Mouse (Mus musculus) midbrain, embryonic 16.5 days (tissue): ENCODE measurements around the gene Gid8. TPM values are rescaled to one million over a fixed set of nuclear protein-coding genes. Genes with fewer than 3 reads are reported as not detected.
A peak's percentile ranks its signal among the peaks of the same experiment; 100 is the strongest.

Source experiments
- ATAC-seq: fragments of 200-750 bp; cut with Nextera tagmentation; 2 replicates; pipeline ENCODE4 v1.8.0; 2017; ENCODE audit warnings: moderate TSS enrichment
- H3K27ac ChIP-seq: fragments of 300-500 bp; sonication (generic); 2 replicates; pipeline ENCODE4 v1.5.1; 2014; ENCODE audit warnings: mild to moderate bottlenecking, low read length, mixed read lengths
- H3K27me3 ChIP-seq: fragments of 300-500 bp; sonication (generic); 2 replicates; pipeline ENCODE4 v1.6.1; 2014; ENCODE audit warnings: low read depth, low read length, mixed read lengths; ENCODE audit not compliant: control insufficient read depth, insufficient read depth
- H3K36me3 ChIP-seq: fragments of 300-500 bp; sonication (generic); 2 replicates; pipeline ENCODE4 v1.6.1; 2014; ENCODE audit warnings: mild to moderate bottlenecking, low read length, moderate library complexity, mixed read lengths; ENCODE audit not compliant: control insufficient read depth, insufficient read depth
- H3K4me1 ChIP-seq: fragments of 300-500 bp; sonication (generic); 2 replicates; pipeline ENCODE4 v1.6.1; 2014; ENCODE audit warnings: mild to moderate bottlenecking, low read length, mixed read lengths; ENCODE audit not compliant: control insufficient read depth, insufficient read depth
- H3K4me2 ChIP-seq: fragments of 300-500 bp; sonication (generic); 2 replicates; pipeline ENCODE4 v1.6.1; 2014; ENCODE audit warnings: mild to moderate bottlenecking, low read length, mixed read lengths
- H3K4me3 ChIP-seq: fragments of 300-500 bp; sonication (generic); 2 replicates; pipeline ENCODE4 v1.5.1; 2014; ENCODE audit warnings: low read depth, mild to moderate bottlenecking, low read length, moderate library complexity, mixed read lengths
- H3K9ac ChIP-seq: fragments of 300-500 bp; sonication (generic); 2 replicates; pipeline ENCODE4 v1.6.1; 2014; ENCODE audit warnings: low read depth, low read length, mixed read lengths
- H3K9me3 ChIP-seq: fragments of 300-500 bp; sonication (generic); replicated peaks from 2 replicates; pipeline ENCODE4 v1.6.1; 2014; ENCODE audit warnings: mild to moderate bottlenecking, low read length, mixed read lengths; ENCODE audit not compliant: control insufficient read depth, poor library complexity, severe bottlenecking
- WGBS: fragments of 180-500 bp; shearing (Covaris S2); extraction: QIAGEN DNeasy Blood & Tissue Kit; methylation state at CpG from one replicate; pipeline ENCODE4 v1.1.7; 2014; 5-methylcytosine and 5-hydroxymethylcytosine counted together
- polyA plus RNA-seq: library from polyadenylated mRNA; unstranded; fragments of >200 nt; fragmentation: Nextera tagmentation; extraction: Ambion mirVana; gene quantifications from 2 replicates; pipeline ENCODE4 v1.2.1, GENCODE M21; 2015

Gene Gid8
- polyA plus RNA-seq, 1 experiment from 2014 or later, result 57.1 TPM

DNA sequence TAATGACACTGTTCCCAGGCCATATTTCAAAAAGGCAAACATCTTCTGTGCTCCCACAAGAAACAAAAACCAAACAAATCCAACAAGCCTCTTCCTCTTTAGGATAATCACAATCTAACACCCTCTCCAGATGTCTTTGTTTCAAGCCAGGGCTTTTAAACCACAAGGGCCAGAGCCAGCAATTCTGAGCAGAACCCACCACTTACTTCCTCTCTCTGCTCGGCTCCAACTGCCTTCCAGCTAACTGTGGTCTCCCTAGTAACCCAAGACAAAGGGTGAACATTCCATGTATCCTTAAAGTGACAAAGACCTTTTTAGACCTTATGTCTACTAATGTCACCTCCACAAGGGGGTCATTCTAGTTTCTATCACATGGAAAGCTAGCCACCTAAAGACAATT is 17.3 kb upstream of the Gid8 start:
- peaks cover 18% of the 10 kb centered on the region for H3K36me3 ChIP-seq
- H3K9me3 ChIP-seq, result no peaks in the 10 kb centered on the region
- H3K27me3 ChIP-seq, result no peaks in the 10 kb centered on the region
- H3K4me1 ChIP-seq, result peaks cover 11% of the 10 kb centered on the region
- ATAC-seq, result no peak
- H3K4me2 ChIP-seq, result no peak overlapping the region
- 3% methylated on average over 1 of the region's 1 CpGs for WGBS
- no peak overlapping the region for H3K4me3 ChIP-seq
- peak overlapping the region; percentile 39; the same call in 1 of the 2 replicates for H3K27ac ChIP-seq
- no peak overlapping the region for H3K9ac ChIP-seq

DNA sequence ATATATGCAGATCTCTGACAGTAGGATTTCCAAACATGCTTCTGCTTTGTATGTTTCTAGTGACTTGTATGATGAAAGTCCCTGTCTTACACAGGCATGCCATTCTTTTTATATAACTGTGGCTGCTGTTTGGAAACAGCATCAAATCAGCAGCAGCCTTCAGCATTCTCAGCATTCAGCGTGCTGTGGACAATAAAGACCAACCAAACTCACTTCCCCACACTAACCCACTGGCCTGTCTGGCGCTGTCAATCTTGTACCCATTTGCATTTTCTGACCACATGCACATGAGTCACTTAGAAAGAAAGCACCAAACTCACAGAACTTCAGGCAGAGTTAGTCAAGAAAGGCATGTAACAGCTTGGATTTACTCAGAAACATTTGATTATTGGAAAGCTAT is 14.7 kb upstream of the Gid8 start:
- ATAC-seq, result no peak
- Histone ChIP-seq H3K27ac (no peak overlapping the region), H3K27me3 (no peaks in the 10 kb centered on the region), H3K9me3 (no peaks in the 10 kb centered on the region), H3K4me3 (no peak overlapping the region), H3K4me1 (peaks cover 19% of the 10 kb centered on the region), H3K9ac (no peak overlapping the region), H3K4me2 (no peak overlapping the region), H3K36me3 (0 out of 2 replicates have a peak, but pooled peaks cover under 1% of the 10 kb centered on the region)
- 64% methylated on average over 2 of the region's 2 CpGs for WGBS

DNA sequence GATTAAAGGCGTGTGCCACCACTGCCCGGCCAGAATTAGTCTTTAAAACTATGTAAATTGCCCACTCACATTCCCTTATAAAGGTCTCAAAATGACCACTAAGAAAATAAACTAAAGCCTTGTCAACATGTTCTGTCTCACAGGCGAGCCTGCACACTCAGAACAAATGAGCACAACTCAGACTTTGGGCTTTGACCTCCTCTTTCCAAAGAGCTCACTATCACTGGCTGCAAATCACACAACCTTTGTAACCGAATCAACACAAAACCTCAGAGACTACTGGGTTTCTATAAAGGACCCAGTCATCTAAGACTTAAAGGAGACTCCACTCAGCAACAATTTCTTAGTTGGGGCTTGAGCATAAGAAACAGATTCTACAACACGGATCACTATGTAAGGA is 9.5 kb upstream of the Gid8 start:
- H3K4me3 ChIP-seq, result peak overlapping the region; percentile 80
- H3K9ac ChIP-seq, result peak overlapping the region; percentile 93
- no peaks in the 10 kb centered on the region for H3K27me3 ChIP-seq
- peak overlapping the region; percentile 93 for H3K4me2 ChIP-seq
- peaks cover 27% of the 10 kb centered on the region for H3K4me1 ChIP-seq
- 80% methylated on average over 5 of the region's 5 CpGs for WGBS
- no peaks in the 10 kb centered on the region for H3K36me3 ChIP-seq
- H3K9me3 ChIP-seq, result no peaks in the 10 kb centered on the region
- no peak for ATAC-seq
- H3K27ac ChIP-seq, result no peak overlapping the region

DNA sequence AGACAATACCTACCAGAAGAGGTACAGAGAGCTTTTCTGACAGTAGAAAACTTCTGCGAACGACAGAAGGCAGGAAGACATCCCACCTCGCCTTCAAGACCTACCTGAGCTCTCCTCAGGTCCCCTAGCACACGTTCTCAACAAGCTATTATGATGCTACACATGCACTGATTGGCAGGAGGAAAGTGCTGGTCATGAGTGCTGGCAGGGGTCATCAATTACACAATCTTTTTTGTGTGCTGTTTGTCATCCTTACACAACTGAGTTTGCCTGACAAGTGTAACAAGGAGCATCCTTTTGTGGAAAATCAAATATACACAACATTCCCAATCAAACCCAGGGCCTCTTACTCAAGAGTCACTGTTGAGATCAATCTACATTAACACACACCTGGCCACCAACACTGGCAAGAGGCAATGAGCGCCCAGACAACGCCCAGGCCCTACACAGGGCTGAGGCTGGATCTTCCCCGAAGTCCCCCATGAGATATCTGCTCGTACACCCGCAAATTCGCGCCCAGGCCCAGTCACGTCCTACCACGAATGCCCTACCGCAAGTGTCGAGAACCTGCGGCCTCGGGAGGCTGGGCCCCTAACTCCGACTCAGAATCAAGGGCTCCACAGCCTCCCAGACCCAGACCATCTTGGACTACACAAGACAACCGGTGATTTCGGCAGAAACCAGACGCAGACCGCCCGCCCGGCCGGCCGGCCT is 8.7 kb upstream of the Gid8 start:
- peak overlapping the region; percentile 80 for H3K4me3 ChIP-seq
- H3K9me3 ChIP-seq, result no peaks in the 10 kb centered on the region
- WGBS, result 5% methylated on average over 26 of the region's 26 CpGs
- H3K4me1 ChIP-seq, result peaks cover 24% of the 10 kb centered on the region
- no peaks in the 10 kb centered on the region for H3K27me3 ChIP-seq
- ATAC-seq, result peak; percentile 33; the same call in 1 of the 2 replicates
- H3K4me2 ChIP-seq, result peak overlapping the region; percentile 93
- H3K9ac ChIP-seq, result peak overlapping the region; percentile 93
- H3K36me3 ChIP-seq, result no peaks in the 10 kb centered on the region
- peak overlapping the region; percentile 94 for H3K27ac ChIP-seq

DNA sequence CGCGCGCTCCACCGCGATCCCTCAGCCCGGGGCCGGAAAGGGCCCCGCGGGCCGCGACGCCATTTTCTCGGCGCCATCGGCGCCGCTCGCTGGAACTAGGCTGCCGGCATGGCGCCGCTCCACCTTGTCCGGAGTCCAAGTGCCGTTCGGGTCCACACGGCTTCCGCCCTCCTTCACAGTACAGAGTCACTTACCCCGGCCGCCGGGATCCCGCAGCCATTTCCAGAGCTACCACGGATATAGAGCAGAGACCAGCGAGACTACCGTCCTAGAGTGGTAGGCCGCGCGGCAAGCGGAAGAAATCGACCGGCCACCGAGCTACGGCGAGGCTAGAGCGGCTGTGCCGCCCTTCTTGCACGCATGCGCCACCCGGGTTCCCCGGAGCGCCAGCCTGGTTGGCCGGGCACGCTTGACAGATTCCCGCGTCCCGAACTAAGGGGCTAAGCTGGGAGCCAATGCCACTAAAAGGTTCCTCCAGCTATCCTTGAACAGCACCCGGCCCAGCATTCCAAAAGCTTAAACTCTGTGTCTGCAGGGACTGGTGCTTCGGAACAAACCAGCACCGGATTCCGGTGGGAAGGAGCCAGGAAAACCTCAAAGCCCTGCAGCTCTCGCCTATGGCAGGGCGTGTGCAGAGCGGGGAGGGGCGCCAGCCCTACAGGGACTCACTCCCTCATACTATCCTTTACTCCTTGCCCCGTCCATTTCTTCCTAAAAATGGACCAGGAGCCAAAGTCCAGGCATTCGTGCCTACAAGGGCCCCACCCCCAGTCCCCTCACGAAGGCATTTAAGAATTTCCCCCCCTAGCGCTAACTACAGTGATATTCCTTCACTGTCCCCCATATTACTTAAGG is 7.9 kb upstream of the Gid8 start:
- H3K4me3 ChIP-seq, result peak overlapping the region; percentile 80
- no peaks in the 10 kb centered on the region for H3K36me3 ChIP-seq
- under 1% methylated on average over 64 of the region's 66 CpGs for WGBS
- peaks cover 24% of the 10 kb centered on the region for H3K4me1 ChIP-seq
- H3K9me3 ChIP-seq, result no peaks in the 10 kb centered on the region
- peak overlapping the region; percentile 94 for H3K27ac ChIP-seq
- peak; percentile 96 for ATAC-seq
- no peaks in the 10 kb centered on the region for H3K27me3 ChIP-seq
- H3K9ac ChIP-seq, result peak overlapping the region; percentile 93
- H3K4me2 ChIP-seq, result peak overlapping the region; percentile 93

DNA sequence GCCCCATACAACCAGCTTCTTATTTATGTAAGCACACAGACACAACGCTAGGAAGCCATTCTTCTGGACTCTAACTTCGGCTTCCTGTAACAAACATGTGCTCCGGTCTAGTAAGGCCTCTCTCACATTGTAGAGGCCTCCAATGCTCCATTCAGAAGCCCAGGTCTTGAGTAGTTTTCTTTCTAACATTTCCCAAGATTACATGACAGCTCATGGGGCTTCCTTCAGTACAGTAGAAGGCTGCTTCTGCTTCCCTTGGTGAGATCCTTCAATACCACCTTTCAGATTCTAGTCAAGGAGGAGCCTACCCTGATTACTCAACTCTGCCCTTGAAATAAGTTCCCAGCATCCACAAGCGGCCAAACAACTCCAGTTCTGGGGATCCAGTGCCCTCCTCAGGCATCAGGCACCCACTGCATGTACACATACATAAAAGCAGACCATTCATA is 7.2 kb upstream of the Gid8 start:
- WGBS, result 32% methylated on average over 4 of the region's 4 CpGs

DNA sequence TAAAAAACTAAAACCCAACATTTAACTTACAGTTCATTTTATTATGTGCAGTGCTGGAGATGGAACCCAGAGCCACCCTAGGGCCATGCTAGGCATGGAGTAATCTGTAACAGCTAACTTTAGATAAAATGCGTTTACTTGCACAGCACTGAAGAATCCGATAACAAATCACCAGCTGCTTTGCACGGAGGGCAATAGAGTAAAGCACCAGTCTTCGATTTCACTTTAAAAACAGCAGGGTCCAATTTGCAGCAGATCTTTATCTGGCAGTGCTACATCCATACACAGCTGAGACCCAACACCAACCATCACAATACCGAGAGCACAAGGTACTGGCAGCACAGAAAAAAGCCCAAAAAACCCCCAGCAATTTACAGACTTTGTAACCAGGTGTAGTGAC is 6.7 kb upstream of the Gid8 start:
- no peaks in the 10 kb centered on the region for H3K27me3 ChIP-seq
- H3K27ac ChIP-seq, result no peak overlapping the region
- no peaks in the 10 kb centered on the region for H3K9me3 ChIP-seq
- H3K4me1 ChIP-seq, result peaks cover 28% of the 10 kb centered on the region
- 82% methylated on average over 5 of the region's 5 CpGs for WGBS
- ATAC-seq, result no peak
- no peak overlapping the region for H3K4me3 ChIP-seq
- H3K9ac ChIP-seq, result no peak overlapping the region
- no peak overlapping the region for H3K4me2 ChIP-seq
- no peaks in the 10 kb centered on the region for H3K36me3 ChIP-seq

More for the DNA sequence above, 7.2 kb upstream of the Gid8 start:
- peaks cover 27% of the 10 kb centered on the region for H3K4me1 ChIP-seq
- peak overlapping the region; percentile 93 for H3K9ac ChIP-seq
- H3K27ac ChIP-seq, result peak overlapping the region; percentile 94
- ATAC-seq, result peak; percentile 0; the same call in 1 of the 2 replicates
- no peaks in the 10 kb centered on the region for H3K27me3 ChIP-seq
- no peaks in the 10 kb centered on the region for H3K9me3 ChIP-seq
- no peaks in the 10 kb centered on the region for H3K36me3 ChIP-seq
- peak overlapping the region; percentile 80 for H3K4me3 ChIP-seq
- peak overlapping the region; percentile 77 for H3K4me2 ChIP-seq

DNA sequence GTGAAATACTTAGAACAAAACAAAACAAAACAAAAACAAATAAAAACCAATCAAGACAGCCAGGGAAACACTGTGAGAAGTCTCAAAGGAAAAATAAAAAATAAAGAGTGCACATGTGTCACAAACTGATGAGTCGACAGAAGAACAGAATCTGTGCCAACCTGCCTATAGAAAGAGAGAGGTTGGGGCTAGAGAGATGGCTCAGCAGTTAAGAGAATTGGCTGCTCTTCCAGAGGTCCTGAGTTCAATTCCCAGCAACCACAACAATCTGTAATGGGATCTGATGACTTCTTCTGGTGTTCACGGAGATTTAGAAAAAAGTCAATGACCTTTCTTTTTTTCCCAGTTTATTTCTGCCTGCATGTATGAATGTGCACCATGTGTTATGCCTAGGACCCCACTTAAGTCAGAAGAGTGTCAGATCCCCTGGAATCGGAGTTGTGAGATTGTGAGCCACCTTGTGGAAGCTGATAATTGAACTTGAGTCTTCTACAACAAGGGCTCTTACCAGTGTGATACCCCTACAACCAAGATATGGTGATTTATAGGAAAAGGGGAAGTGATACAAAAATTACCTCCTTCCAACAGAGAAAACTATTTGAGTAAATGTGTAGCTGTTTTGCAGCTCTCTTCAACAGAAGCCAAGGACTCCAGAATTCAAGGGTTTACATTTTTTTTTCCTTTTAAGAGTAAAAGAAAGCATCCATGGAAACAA is 6.1 kb upstream of the Gid8 start:
- Histone ChIP-seq H3K4me1 (peaks cover 34% of the 10 kb centered on the region), H3K9ac (no peak overlapping the region), H3K27me3 (no peaks in the 10 kb centered on the region), H3K9me3 (no peaks in the 10 kb centered on the region), H3K4me3 (no peak overlapping the region), H3K27ac (no peak overlapping the region), H3K36me3 (no peaks in the 10 kb centered on the region), H3K4me2 (no peak overlapping the region)
- WGBS, result 77% methylated on average over 3 of the region's 3 CpGs
- no peak for ATAC-seq
